Mouse (Mus musculus) MEL (cell line): Measurements from ENCODE around the gene Dnajc30. TPM values are rescaled to one million over a fixed set of nuclear protein-coding genes. Genes with fewer than 3 reads are reported as not detected.

Source experiments
- DNase-seq: peaks from one replicate; pipeline ENCODE4 v3.0.0; 2011; ENCODE audit warnings: low read depth, low spot score
- H3K27ac ChIP-seq: 2 replicates; pipeline ENCODE4 v1.5.1; 2012; ENCODE audit warnings: low read depth, mild to moderate bottlenecking, control low read depth, low read length, moderate library complexity; ENCODE audit not compliant: control insufficient read depth
- H3K27me3 ChIP-seq, 2 experiments: fragments of 150-350 bp in 1 of 2; sonication (generic) in 1 of 2; 2 replicates each; pipeline ENCODE4 v1.6.1; 2012; ENCODE audit warnings: low read length in 2 of 2, mild to moderate bottlenecking in 2 of 2, improper control_type of control experiment in 1 of 2, moderate library complexity in 1 of 2; ENCODE audit not compliant: insufficient read depth in 2 of 2, control insufficient read depth in 1 of 2
- H3K36me3 ChIP-seq, 2 experiments: 2 replicates each; pipeline ENCODE4 v1.6.1; 2012 to 2014; ENCODE audit warnings: low read length in 2 of 2, improper control_type of control experiment in 1 of 2, inconsistent platforms in 1 of 2, mild to moderate bottlenecking in 1 of 2; ENCODE audit not compliant: insufficient read depth in 2 of 2, control insufficient read depth in 1 of 2
- H3K4me1 ChIP-seq, 2 experiments: fragments of 150-350 bp in 1 of 2; sonication (generic) in 1 of 2; 2 replicates each; pipeline ENCODE4 v1.6.1; 2012; ENCODE audit warnings: low read length in 2 of 2, improper control_type of control experiment in 1 of 2, mild to moderate bottlenecking in 1 of 2; ENCODE audit not compliant: insufficient read depth in 2 of 2, control insufficient read depth in 1 of 2
- H3K4me3 ChIP-seq, 2 experiments: fragments of 150-350 bp in 1 of 2; sonication (generic) in 1 of 2; 2 replicates each; pipeline ENCODE4 v1.5.1; 2012; ENCODE audit warnings: low read depth in 2 of 2, low read length in 2 of 2, mild to moderate bottlenecking in 2 of 2, moderate library complexity in 2 of 2, control low read depth in 1 of 2, improper control_type of control experiment in 1 of 2; ENCODE audit not compliant: control insufficient read depth in 1 of 2, insufficient read depth in 1 of 2
- H3K79me2 ChIP-seq: 2 replicates; pipeline ENCODE4 v1.6.1; 2012; ENCODE audit warnings: mild to moderate bottlenecking, low read length, moderate library complexity; ENCODE audit not compliant: control insufficient read depth, poor library complexity, insufficient read depth
- H3K9ac ChIP-seq: 2 replicates; pipeline ENCODE4 v1.6.1; 2012; ENCODE audit warnings: low read depth, mild to moderate bottlenecking, control low read depth, low read length, moderate library complexity; ENCODE audit not compliant: control insufficient read depth, poor library complexity, severe bottlenecking
- H3K9me3 ChIP-seq: fragments of 150-350 bp; sonication (generic); replicated peaks from 2 replicates; pipeline ENCODE4 v1.6.1; 2012; ENCODE audit warnings: mild to moderate bottlenecking, low read length, improper control_type of control experiment, moderate library complexity; ENCODE audit not compliant: insufficient read depth
- CHD1 ChIP-seq: IDR thresholded peaks from 2 replicates; pipeline ENCODE4 v1.6.1; 2012; ENCODE audit warnings: low read depth, mild to moderate bottlenecking, inconsistent platforms, low read length, improper control_type of control experiment
- CTCF ChIP-seq, 3 experiments: IDR thresholded peaks in 2 of 3; conservative IDR thresholded peaks in 1 of 3; 2 replicates each; pipeline ENCODE4 v1.5.1; 2011 to 2012; ENCODE audit warnings: low read length in 3 of 3, low read depth in 2 of 3, mild to moderate bottlenecking in 2 of 3, improper control_type of control experiment in 1 of 3, inconsistent platforms in 1 of 3, mixed read lengths in 1 of 3, moderate library complexity in 1 of 3; ENCODE audit not compliant: control insufficient read depth in 1 of 3, insufficient read depth in 1 of 3, poor library complexity in 1 of 3, severe bottlenecking in 1 of 3
- ELF1 ChIP-seq: IDR thresholded peaks from 2 replicates; pipeline ENCODE4 v1.6.1; 2014; ENCODE audit warnings: low read depth, mild to moderate bottlenecking, inconsistent platforms, low read length, improper control_type of control experiment, moderate library complexity
- EP300 ChIP-seq, 2 experiments: IDR thresholded peaks; 2 replicates each; pipeline ENCODE4 v1.6.1; 2011; ENCODE audit warnings: improper control_type of control experiment in 2 of 2, low read length in 2 of 2, low read depth in 1 of 2, mild to moderate bottlenecking in 1 of 2
- ETS1 ChIP-seq: IDR thresholded peaks from 2 replicates; pipeline ENCODE4 v1.6.1; 2012; ENCODE audit warnings: low read depth, mild to moderate bottlenecking, inconsistent platforms, low read length, improper control_type of control experiment, moderate library complexity
- GABPA ChIP-seq: IDR thresholded peaks from 2 replicates; pipeline ENCODE4 v1.6.1; 2012; ENCODE audit warnings: low read depth, mild to moderate bottlenecking, inconsistent platforms, low read length, improper control_type of control experiment, moderate library complexity
- GATA1 ChIP-seq: IDR thresholded peaks from 2 replicates; pipeline ENCODE4 v1.6.1; 2011; ENCODE audit warnings: low read depth, low read length, improper control_type of control experiment
- HCFC1 ChIP-seq: IDR thresholded peaks from 2 replicates; pipeline ENCODE4 v1.6.1; 2012; ENCODE audit warnings: low read depth, mild to moderate bottlenecking, inconsistent platforms, low read length, improper control_type of control experiment, moderate library complexity
- JUND ChIP-seq: IDR thresholded peaks from 2 replicates; pipeline ENCODE4 v1.6.1; 2011; ENCODE audit warnings: low read depth, mild to moderate bottlenecking, improper control_type of control experiment, low read length
- KAT2A ChIP-seq: conservative IDR thresholded peaks from 2 replicates; pipeline ENCODE4 v1.6.1; 2012; ENCODE audit warnings: low read depth, low read length, improper control_type of control experiment, inconsistent platforms
- MAFK ChIP-seq: IDR thresholded peaks from 2 replicates; pipeline ENCODE4 v1.6.1; 2011; ENCODE audit warnings: low read depth, mild to moderate bottlenecking, low read length, improper control_type of control experiment, borderline replicate concordance
- MAX ChIP-seq: IDR thresholded peaks from 2 replicates; pipeline ENCODE4 v1.6.1; 2011; ENCODE audit warnings: low read length, improper control_type of control experiment
- MAZ ChIP-seq: IDR thresholded peaks from 2 replicates; pipeline ENCODE4 v1.6.1; 2012; ENCODE audit warnings: low read depth, mild to moderate bottlenecking, inconsistent platforms, low read length, improper control_type of control experiment
- MEF2A ChIP-seq: IDR thresholded peaks from 2 replicates; pipeline ENCODE4 v1.6.1; 2014; ENCODE audit warnings: low read depth, mild to moderate bottlenecking, inconsistent platforms, low read length, improper control_type of control experiment; ENCODE audit not compliant: poor library complexity, insufficient replicate concordance, severe bottlenecking; ENCODE audit errors: extremely low read depth
- MYB ChIP-seq: IDR thresholded peaks from 2 replicates; pipeline ENCODE4 v1.6.1; 2011; ENCODE audit warnings: mild to moderate bottlenecking, low read depth, low read length, improper control_type of control experiment
- MYC ChIP-seq: IDR thresholded peaks from 2 replicates; pipeline ENCODE4 v1.6.1; 2011; ENCODE audit warnings: low read depth, mild to moderate bottlenecking, low read length, improper control_type of control experiment, moderate library complexity
- NELFE ChIP-seq: IDR thresholded peaks from 2 replicates; pipeline ENCODE4 v1.6.1; 2011; ENCODE audit warnings: low read depth, low read length, improper control_type of control experiment
- NRF1 ChIP-seq: IDR thresholded peaks from 2 replicates; pipeline ENCODE4 v1.6.1; 2014; ENCODE audit warnings: low read depth, mild to moderate bottlenecking, inconsistent platforms, low read length, improper control_type of control experiment, moderate library complexity; ENCODE audit not compliant: poor library complexity, insufficient read depth, severe bottlenecking
- POLR2A ChIP-seq, 2 experiments: IDR thresholded peaks; 2 replicates each; pipeline ENCODE4 v1.6.1; 2011 to 2012; ENCODE audit warnings: low read length in 2 of 2, mild to moderate bottlenecking in 2 of 2, control low read depth in 1 of 2, improper control_type of control experiment in 1 of 2, low read depth in 1 of 2, moderate library complexity in 1 of 2; ENCODE audit not compliant: control insufficient read depth in 1 of 2, insufficient read depth in 1 of 2, poor library complexity in 1 of 2
- POLR2AphosphoS2 ChIP-seq: IDR thresholded peaks from 2 replicates; pipeline ENCODE4 v1.6.1; 2011; ENCODE audit warnings: low read length, improper control_type of control experiment
- POLR2AphosphoS5 ChIP-seq: IDR thresholded peaks from 2 replicates; pipeline ENCODE4 v1.6.1; 2012; ENCODE audit warnings: low read depth, borderline replicate concordance, mild to moderate bottlenecking, inconsistent platforms, low read length, moderate library complexity, mixed read lengths
- RCOR1 ChIP-seq: IDR thresholded peaks from 2 replicates; pipeline ENCODE4 v1.6.1; 2012; ENCODE audit warnings: low read depth, mild to moderate bottlenecking, inconsistent platforms, low read length, improper control_type of control experiment
- SIN3A ChIP-seq: IDR thresholded peaks from 2 replicates; pipeline ENCODE4 v1.6.1; 2012; ENCODE audit warnings: low read length, improper control_type of control experiment, inconsistent platforms
- SMC3 ChIP-seq: IDR thresholded peaks from 2 replicates; pipeline ENCODE4 v1.6.1; 2011; ENCODE audit warnings: low read depth, low read length, improper control_type of control experiment
- TAL1 ChIP-seq: IDR thresholded peaks from 2 replicates; pipeline ENCODE4 v1.6.1; 2012; ENCODE audit warnings: mild to moderate bottlenecking, inconsistent platforms, low read length, moderate library complexity, mixed read lengths
- TBP ChIP-seq: IDR thresholded peaks from 2 replicates; pipeline ENCODE4 v1.8.0; 2011; ENCODE audit warnings: low read depth, low read length, improper control_type of control experiment
- UBTF ChIP-seq: IDR thresholded peaks from 2 replicates; pipeline ENCODE4 v1.6.1; 2012; ENCODE audit warnings: low read depth, mild to moderate bottlenecking, inconsistent platforms, low read length, improper control_type of control experiment, moderate library complexity, borderline replicate concordance; ENCODE audit not compliant: insufficient read depth
- USF1 ChIP-seq: IDR thresholded peaks from 2 replicates; pipeline ENCODE4 v1.6.1; 2014; ENCODE audit warnings: low read depth, mild to moderate bottlenecking, inconsistent platforms, low read length, improper control_type of control experiment, moderate library complexity
- USF2 ChIP-seq, 2 experiments: IDR thresholded peaks; 2 replicates each; pipeline ENCODE4 v1.6.1; 2011 to 2012; ENCODE audit warnings: improper control_type of control experiment in 2 of 2, low read length in 2 of 2, borderline replicate concordance in 1 of 2, inconsistent platforms in 1 of 2, low read depth in 1 of 2, mild to moderate bottlenecking in 1 of 2; ENCODE audit not compliant: insufficient read depth in 1 of 2
- ZKSCAN1 ChIP-seq: IDR thresholded peaks from 2 replicates; pipeline ENCODE4 v1.6.1; 2012; ENCODE audit warnings: low read depth, mild to moderate bottlenecking, inconsistent platforms, low read length, improper control_type of control experiment, moderate library complexity
- ZMIZ1 ChIP-seq: IDR thresholded peaks from 2 replicates; pipeline ENCODE4 v1.6.1; 2012; ENCODE audit warnings: low read depth, mild to moderate bottlenecking, inconsistent platforms, low read length, improper control_type of control experiment, moderate library complexity
- ZNF384 ChIP-seq: IDR thresholded peaks from 2 replicates; pipeline ENCODE4 v1.6.1; 2012; ENCODE audit warnings: low read depth, mild to moderate bottlenecking, inconsistent platforms, low read length, improper control_type of control experiment
- polyA plus RNA-seq, 2 experiments: library from polyadenylated mRNA; stranded (reverse) in 1 of 2; unstranded in 1 of 2; fragments of >175 nt in 1 of 2; fragments of >200 nt in 1 of 2; gene quantifications; 2 replicates each; pipeline versions ENCODE4 v1.2.1 to v1.2.4; 2012; ENCODE audit warnings: low replicate concordance in 2 of 2, low read depth in 1 of 2; ENCODE audit not compliant: insufficient read length in 2 of 2, insufficient read depth in 1 of 2, missing spikeins in 1 of 2
- total RNA-seq: library from RNA; depleted of rRNA; stranded (reverse); fragments of 300-350 nt; gene quantifications from 2 replicates; pipeline ENCODE4 v1.2.3, GENCODE M21; 2012

Gene Dnajc30
- total and polyA plus RNA-seq, 3 experiments, result 7.4 to 15.6 TPM; not detected in 1

- no peak for TF ChIP-seq CHD1
- TF ChIP-seq USF1, result no peak
- no peak for TF ChIP-seq MEF2A
- TF ChIP-seq, all 39 proteins: peak for 11
These were observed 40.4 kb upstream of the Dnajc30 start, which contains the start of gene Stx1a (continued) for GRCm38 (mm10) chr5:135023344-135024173.

GRCm38 (mm10) chr5:135024665-135025224 is 39.3 kb upstream of the Dnajc30 start:
- Histone ChIP-seq H3K9ac (no peak overlapping the region), H3K79me2 (peaks cover 2% of the 10 kb centered on the region; the same call in 1 of the 2 replicates), H3K27ac (no peak overlapping the region; the same call in 1 of the 2 replicates), H3K36me3 (peaks cover 0 to 22% of the 10 kb centered on the region in 2 experiments; a peak in 2 of 4 replicates), H3K4me3 (no peak overlapping the region), H3K27me3 (no peaks in the 10 kb centered on the region), H3K4me1 (peaks cover 12 to 36% of the 10 kb centered on the region in 2 experiments), H3K9me3 (no peaks in the 10 kb centered on the region)
- peak; percentile 74 for DNase-seq
- TF ChIP-seq ZNF384 (peak; percentile 82), SMC3 (no peak), MYC (0 out of 2 replicates have a peak, but pooled peaks have one; percentile 39), NRF1 (no peak), GABPA (no peak), MAX (peak; percentile 61), NELFE (no peak), GATA1 (no peak; the same call in 1 of the 2 replicates), TBP (no peak), USF1 (no peak), ZMIZ1 (no peak), CTCF (IDR thresholded peaks at IDR 0.05 in 2 of 3, conservative IDR thresholded peaks at IDR 0.05 in 1 of 3; ENCODE audit: control insufficient read depth in 1 of 3, insufficient read depth in 1 of 3, low read depth in 2 of 3, low read length in 3 of 3, poor library complexity in 1 of 3, severe bottlenecking in 1 of 3) (no peak), MAFK (no peak), ETS1 (no peak; the same call in 1 of the 2 replicates), POLR2AphosphoS2 (no peak), USF2 (IDR thresholded peaks at IDR 0.05; ENCODE audit: borderline replicate concordance in 1 of 2, insufficient read depth in 1 of 2, low read depth in 1 of 2, low read length in 2 of 2) (no peak), KAT2A (no peak), ZKSCAN1 (peak; percentile 51; the same call in 1 of the 2 replicates), JUND (no peak), MYB (0 out of 2 replicates have a peak, but pooled peaks have one; percentile 16), UBTF (no peak), HCFC1 (no peak), EP300 (IDR thresholded peaks at IDR 0.05; ENCODE audit: low read depth in 1 of 2, low read length in 2 of 2) (peak; percentile 16 to 24; a peak in 2 of 4 replicates), MAZ (no peak), SIN3A (peak; percentile 46), ELF1 (no peak), RCOR1 (peak; percentile 44; the same call in 1 of the 2 replicates), POLR2A (IDR thresholded peaks at IDR 0.05; ENCODE audit: control insufficient read depth in 1 of 2, insufficient read depth in 1 of 2, low read depth in 1 of 2, low read length in 2 of 2, poor library complexity in 1 of 2) (no peak), TAL1 (peak; percentile 78), POLR2AphosphoS5 (no peak)
